Mouse (Mus musculus) CH12.LX (cell line): ENCODE results near the gene Tex14.

Experiments used
- CTCF ChIP-seq, 2 experiments: IDR thresholded peaks in 1 of 2; conservative IDR thresholded peaks in 1 of 2; 2 replicates each; pipeline ENCODE4 v1.5.1; 2011 to 2012; ENCODE audit warnings: low read depth in 2 of 2, low read length in 2 of 2, improper control_type of control experiment in 1 of 2, inconsistent platforms in 1 of 2, mild to moderate bottlenecking in 1 of 2, moderate library complexity in 1 of 2
- KAT2A ChIP-seq: IDR thresholded peaks from 2 replicates; pipeline ENCODE4 v1.6.1; 2012; ENCODE audit warnings: low read length, improper control_type of control experiment, inconsistent platforms; ENCODE audit not compliant: insufficient replicate concordance

DNA sequence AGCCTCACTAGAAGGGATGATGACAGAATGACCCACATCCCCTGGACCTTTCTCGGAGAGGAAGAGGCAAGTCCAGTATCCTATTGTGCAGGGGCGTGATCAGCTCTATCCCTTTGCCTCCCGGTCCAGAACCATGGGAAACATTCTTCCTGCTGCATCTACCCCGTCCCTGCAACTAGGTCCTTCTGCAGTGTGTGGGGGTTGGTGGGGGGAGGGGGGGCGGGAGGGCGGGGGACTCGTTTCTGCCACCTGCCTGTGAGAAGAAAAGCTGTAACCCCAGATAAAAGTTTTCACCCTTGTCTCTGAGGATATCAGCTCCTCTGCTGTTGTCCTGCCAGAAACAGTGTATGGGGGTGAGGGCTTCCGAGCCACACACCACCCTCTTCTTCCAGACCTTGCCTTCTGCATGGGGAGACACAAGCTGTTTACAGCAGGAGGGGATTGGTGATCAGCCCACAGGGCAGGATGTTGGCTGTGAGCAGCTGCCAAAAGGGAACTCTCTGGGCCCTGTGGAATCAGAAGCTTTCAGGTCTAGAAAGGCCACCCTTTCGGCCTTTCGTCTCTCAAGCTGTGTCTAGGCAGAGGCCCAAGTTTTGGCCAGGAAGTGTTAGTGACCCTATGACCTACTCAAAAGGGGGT is 174.2 kb downstream of the Tex14 start:
- TF ChIP-seq CTCF (conservative IDR thresholded peaks at IDR 0.05 in 1 of 2, IDR thresholded peaks at IDR 0.05 in 1 of 2; ENCODE audit: low read depth in 2 of 2, low read length in 2 of 2) (no peak), KAT2A (no peak)
